In genomic region chr13:106823121-106823874, GRCm38 (mm10) we compare ENCODE assay signal across 18 mouse cellular contexts.
"Had no signal": no experiment of that assay in that cellular context is flagged by ENCODE, and none has a peak within 500 bp of the region (broad histone marks: within the 10 kb centered on the region; RNA-seq: fewer than 3 reads in every experiment).

No protein-coding gene starts in this region.

- H3K4me3 ChIP-seq: kidney, embryonic 15.5 days; limb, embryonic 10.5 days; limb, embryonic 13.5 days; liver, embryonic 12.5 days; liver, embryonic 15.5 days; lung, embryonic 15.5 days; megakaryocyte, embryonic 14.5 days; midbrain, embryonic 12.5 days had no signal

- H3K4me2 ChIP-seq: kidney, embryonic 15.5 days; limb, embryonic 13.5 days; liver, embryonic 12.5 days; liver, embryonic 15.5 days; lung, embryonic 15.5 days; midbrain, embryonic 12.5 days had no signal

- H3K4me1 ChIP-seq: kidney, embryonic 15.5 days; limb, embryonic 10.5 days; limb, embryonic 13.5 days; liver, embryonic 12.5 days; liver, embryonic 15.5 days; lung, embryonic 15.5 days; midbrain, embryonic 12.5 days had no signal

- DNase-seq: kidney, adult 8-10 months; kidney, postnatal 10 days; kidney, postnatal 36 days; liver; lung, adult 18-20 months; lung, postnatal 10 days; lung, postnatal 36 days; thymus, adult 18-20 months; thymus, postnatal 36 days had no signal

- ATAC-seq: liver, embryonic 12.5 days; midbrain, embryonic 16.5 days had no signal

- H3K27ac ChIP-seq: kidney, embryonic 15.5 days; limb, embryonic 10.5 days; limb, embryonic 13.5 days; liver, embryonic 12.5 days; liver, embryonic 15.5 days; lung, embryonic 15.5 days; midbrain, embryonic 12.5 days had no signal

- H3K27me3 ChIP-seq: kidney, embryonic 15.5 days; limb, embryonic 13.5 days; liver, embryonic 12.5 days; liver, embryonic 15.5 days; lung, embryonic 15.5 days; megakaryocyte, embryonic 14.5 days; midbrain, embryonic 12.5 days had no signal

- H3K9me3 ChIP-seq: kidney, embryonic 15.5 days; limb, embryonic 10.5 days; limb, embryonic 13.5 days; liver, embryonic 12.5 days; liver, embryonic 15.5 days; lung, embryonic 15.5 days; midbrain, embryonic 12.5 days had no signal

- H3K9ac ChIP-seq: kidney, embryonic 15.5 days; limb, embryonic 13.5 days; liver, embryonic 12.5 days; liver, embryonic 15.5 days; lung, embryonic 15.5 days; midbrain, embryonic 12.5 days had no signal
